Mouse (Mus musculus) heart, postnatal 36 days (tissue): ENCODE data around the gene Olfr374. TPM values are rescaled to one million over a fixed set of nuclear protein-coding genes. Genes with fewer than 3 reads are reported as not detected.
A peak's percentile ranks its signal among the peaks of the same experiment; 100 is the strongest.

Experiments
- DNase-seq, 2 experiments: peaks; one replicate each; pipeline ENCODE4 v3.0.0; 2021 to 2022
- intact Hi-C: fragments of 180-260 bp; cut with DNase I; formaldehyde crosslinking; loops from one replicate; pipeline ENCODE4 v1.15.1; 2025
- total RNA-seq, 2 experiments: library from RNA; stranded (reverse); gene quantifications; 2 replicates each; pipeline ENCODE4 v1.2.3; 2021

Olfr374 gene
- total RNA-seq, 2 experiments from 2014 or later: not detected

DNA sequence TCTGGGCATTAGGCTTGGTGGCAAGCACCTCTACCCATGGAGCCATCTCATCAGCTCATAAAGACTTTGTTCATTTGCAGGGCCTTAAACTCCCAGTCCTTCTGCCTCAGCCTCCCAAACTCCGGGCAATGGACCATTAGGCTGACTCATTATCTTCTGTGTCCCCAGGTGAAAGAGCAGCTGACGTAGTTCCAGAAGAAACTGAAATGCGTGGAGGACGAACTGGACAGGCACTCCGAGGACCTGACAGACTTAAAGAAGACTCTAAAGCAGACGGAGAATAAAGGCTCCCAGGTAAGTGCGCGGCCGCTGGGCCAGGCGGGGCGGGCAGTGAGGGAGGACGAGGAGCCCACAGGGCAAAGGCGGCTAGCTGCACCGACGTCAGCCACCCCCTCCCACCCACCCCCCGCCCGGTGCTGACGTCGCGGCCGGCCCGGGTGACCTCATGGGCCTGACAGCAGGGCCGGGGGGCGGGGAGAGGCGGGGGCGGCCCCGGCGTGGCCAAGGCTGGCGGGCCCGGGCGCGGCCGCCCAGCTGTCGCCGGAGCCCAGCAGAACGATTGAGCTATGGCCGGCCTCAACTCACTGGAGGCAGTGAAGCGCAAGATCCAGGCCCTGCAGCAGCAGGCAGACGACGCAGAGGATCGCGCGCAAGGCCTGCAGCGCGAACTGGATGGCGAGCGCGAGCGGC lies 28.1 kb downstream of the Olfr374 start, which contains the start of gene Tpm4:
Gene Tpm4, plus strand, starts transcription at position 220 of the 690 bp plus-strand sequence.
- DNase-seq: peak; percentile 77 to 79
- intact Hi-C loops: loop anchor here (10.0 kb wide), 1 partner anchor 210 kb away; no protein-coding TSS in a partner anchor

DNA sequence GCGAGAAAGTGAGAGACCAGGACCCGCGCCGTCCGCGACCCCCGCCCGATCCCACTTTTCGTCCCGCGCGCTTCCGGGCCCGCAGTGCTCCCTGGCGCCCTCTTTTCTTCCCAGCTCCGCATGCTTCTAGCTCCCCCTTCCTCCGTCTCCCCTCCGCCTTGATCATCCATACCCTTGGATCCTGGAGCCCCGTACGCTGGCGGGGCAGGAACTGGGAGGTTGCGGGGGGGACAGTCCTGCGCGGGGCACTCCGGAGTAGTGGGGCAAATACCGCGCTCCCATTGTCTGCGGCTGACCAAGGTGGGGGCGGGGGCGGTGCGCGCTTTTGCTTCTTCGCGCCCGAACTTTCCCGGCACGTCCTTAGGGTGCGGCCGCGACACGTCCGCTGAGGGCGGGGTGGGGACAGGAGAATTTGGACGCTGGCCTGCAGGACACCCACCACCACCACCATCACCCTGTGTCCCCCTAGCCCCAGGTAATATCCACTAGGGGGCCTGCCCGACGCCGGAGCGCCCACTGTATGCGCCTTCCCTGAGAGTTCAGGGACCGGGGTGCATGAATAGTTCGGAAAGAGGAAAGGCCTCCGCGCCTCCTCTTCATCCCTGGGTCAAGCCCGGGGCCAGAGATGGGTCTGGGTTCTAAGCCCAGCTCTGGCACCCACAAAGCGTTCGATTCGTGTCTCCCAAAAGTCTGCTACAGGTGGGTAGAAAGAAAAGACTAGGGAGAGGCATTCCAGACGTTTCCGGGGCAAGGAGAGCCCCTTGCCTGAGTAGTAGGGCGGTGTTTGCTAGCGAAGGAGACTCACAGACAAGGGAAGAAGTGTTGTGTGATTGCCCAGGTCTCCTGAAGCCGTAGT lies 28.8 kb downstream of the Olfr374 start:
- intact Hi-C loops: loop anchor here (2.0 to 10.0 kb wide), 2 partner anchors 23 to 211 kb away; no protein-coding TSS in a partner anchor
- DNase-seq: peak; percentile 58 to 63

DNA sequence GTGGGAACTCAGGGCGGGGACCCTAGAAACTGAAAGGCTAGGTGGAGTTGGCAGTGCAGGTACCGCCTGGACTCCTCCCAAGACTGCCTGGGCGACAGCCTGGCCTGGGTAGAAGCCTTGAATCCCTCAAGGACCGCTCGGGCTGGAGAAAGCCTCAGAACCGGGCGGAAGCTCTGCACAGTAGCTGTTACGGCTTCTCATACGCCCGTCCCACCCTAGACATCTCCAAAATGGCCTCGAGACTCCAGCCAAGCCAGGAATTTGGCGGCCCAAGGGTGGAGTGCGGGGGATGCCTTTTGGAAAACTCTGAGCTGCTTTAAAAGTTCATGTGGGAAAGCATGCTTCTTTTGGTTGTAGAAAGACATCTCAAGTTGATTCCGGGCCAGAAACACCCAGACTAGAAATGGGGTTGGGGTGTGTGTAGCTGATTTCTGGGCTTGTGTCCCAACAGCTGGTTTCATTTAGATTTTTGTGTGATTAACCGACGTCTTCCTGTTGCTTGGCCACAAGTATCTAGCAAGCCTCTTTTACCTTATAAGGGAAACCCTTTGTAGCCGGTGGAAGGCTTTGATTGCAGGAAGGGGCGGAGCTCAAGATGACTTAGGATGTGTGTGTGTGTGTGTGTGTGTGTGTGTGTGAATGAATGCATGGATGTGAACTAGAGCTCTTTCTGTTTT lies 29.6 kb downstream of the Olfr374 start:
- intact Hi-C loops: loop anchor here (2.0 to 10.0 kb wide), 2 partner anchors 22 to 212 kb away; no protein-coding TSS in a partner anchor

DNA sequence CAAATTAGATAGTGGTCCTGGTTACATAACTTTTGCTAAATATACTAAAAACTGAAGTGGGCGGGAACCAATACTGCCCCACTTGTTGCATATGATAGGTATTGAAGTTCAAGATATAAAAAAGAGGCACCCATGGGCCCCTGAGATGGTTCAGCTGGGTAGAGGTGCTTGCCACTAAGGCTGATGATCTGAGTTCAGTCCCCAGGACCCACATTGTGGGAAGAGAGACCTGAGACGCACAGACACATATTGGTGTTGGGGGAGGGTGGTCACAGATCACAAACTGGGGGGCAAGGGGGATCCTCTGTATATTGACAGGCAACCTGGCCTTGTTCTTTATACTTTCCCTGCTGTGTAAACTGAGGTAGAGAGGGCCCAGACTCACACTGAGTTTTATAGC lies 30.6 kb downstream of the Olfr374 start:
- intact Hi-C loops: loop anchor here (2.0 to 10.0 kb wide), 2 partner anchors 21 to 213 kb away; no protein-coding TSS in a partner anchor
- DNase-seq: no peak

More for the DNA sequence above, 29.6 kb downstream of the Olfr374 start:
- peak; percentile 69 to 74 for DNase-seq

DNA sequence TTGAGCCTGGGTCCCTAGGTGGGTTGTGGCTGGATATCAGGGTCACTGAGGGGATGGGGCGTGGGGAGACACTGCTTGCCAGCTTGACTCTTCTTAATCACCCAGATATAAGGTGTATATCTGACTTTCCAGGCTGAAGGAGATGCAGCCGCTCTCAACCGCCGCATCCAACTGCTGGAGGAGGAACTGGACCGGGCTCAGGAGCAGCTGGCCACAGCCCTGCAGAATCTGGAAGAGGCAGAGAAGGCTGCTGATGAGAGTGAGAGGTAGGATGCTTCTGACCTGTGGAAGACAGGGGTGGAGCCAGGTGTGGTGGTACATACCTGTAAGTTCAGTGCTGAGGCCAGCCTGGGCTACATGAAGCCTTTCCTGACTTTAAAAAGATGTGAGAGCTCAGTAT lies 31.6 kb downstream of the Olfr374 start:
- intact Hi-C loops: loop anchor here (10.0 kb wide), 1 partner anchor 214 kb away; no protein-coding TSS in a partner anchor
- DNase-seq: no peak

DNA sequence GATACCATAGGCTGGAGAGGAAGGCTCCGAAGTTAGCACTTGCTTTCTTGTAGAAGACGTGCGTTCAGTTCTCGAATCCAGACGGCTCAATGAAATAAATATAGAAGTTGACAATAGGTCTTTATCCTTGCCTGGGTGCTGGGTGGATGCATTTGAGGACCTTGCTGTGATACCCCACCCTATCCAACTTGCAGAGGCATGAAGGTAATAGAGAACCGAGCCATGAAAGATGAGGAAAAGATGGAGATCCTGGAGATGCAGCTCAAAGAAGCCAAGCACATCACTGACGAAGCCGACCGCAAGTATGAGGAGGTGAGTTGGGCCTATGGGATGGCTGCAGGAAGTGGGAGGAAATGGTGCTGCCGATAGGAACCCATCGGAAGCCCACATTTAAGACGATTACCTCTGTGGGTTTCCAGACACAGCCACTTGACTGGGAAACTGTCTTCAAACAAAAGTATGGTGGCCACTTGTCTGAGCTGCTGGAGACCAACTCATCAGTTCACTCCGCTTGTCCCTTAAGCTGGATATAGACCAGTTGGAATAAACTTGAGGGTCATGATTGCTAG lies 36.5 kb downstream of the Olfr374 start:
- intact Hi-C loops: no loop called here
- no peak for DNase-seq

DNA sequence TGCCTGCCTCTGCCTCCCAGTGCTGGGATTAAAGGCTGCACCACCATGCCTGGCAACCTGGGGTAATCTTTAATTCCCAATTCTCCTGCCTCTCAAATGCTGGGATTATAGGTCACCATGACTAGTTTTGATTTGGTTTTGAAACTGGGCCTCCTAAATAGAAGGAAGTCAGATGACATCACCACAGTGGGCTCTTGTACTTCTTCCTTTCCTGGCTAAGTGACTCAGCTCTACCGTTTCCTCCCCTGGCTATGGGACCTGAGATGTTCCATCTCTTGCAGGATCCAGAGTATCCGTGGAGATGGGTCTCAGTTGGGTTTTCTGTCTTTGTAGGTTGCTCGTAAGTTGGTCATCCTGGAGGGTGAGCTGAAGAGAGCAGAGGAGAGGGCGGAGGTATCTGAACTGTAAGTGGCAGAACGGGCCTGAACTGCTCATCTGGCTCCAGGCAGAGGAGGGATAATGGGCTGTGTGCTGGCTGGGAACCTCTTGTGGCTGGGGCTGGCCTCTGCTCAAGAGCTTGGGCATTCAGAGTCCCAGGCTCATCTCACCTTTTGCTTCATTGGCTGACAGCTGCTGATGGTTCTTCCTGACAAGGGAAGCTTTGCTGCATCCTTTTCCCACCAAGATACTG lies 37.6 kb downstream of the Olfr374 start:
- DNase-seq: no peak
- intact Hi-C loops: no loop called here

DNA sequence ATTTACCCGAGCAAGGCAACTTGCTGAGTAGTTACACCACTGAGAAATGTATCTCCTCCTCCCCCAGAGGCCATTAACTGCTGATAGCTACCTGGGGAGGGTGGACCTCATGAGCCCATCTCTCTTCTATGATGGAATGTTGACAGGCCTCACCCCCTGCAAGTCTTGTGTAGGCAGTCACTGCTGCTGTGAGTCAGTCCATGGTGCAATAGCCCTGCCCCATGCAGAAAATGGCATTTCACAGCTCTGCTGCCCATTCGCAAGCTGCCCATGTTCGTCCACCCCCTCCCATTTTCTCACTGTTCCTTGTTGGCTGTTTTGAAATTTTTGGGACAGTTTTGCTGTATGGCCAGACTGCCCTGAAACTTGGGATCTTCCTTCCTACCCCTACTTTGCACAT lies 38.7 kb downstream of the Olfr374 start:
- DNase-seq: no peak
- intact Hi-C loops: no loop called here

DNA sequence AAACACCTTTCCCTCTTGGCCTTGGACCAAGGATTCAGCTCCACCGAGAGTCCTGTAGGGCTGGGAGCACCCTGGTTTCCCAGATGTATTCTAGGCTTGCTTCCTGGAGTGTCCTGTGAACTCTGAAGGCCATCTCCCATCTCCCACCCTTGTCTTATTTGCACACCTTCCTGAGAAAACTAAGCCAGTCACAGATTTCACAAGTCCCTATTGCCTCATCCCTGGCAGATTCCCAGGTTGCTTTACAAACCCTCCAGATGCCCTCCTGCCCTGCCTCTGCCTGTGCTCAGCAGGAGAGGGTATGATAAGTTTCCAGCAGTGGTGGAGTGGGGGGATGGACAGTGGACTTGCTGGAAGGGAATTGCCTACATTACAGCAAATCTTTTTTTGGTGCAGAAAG lies 39.2 kb downstream of the Olfr374 start:
- intact Hi-C loops: no loop called here
- DNase-seq: no peak

DNA sequence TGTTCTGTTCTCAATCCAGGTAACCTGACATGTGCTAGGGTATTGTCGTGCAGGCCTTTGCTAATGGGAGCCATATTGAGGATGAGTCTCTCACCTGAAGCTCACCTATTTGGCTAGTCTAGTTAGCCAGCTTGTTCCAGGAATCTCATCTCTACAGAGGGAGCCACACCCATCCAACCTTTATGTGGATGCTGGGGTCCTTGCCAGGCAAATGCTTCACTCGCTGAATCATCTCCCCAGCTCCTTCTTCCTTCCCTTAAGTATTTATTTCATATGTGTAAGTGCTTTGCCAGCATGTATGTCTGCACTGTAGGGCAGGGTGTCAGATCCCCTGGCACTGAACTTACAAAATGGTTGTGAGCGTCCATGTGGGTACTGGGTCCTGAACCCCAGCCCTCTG lies 39.7 kb downstream of the Olfr374 start:
- intact Hi-C loops: no loop called here
- DNase-seq: no peak

DNA sequence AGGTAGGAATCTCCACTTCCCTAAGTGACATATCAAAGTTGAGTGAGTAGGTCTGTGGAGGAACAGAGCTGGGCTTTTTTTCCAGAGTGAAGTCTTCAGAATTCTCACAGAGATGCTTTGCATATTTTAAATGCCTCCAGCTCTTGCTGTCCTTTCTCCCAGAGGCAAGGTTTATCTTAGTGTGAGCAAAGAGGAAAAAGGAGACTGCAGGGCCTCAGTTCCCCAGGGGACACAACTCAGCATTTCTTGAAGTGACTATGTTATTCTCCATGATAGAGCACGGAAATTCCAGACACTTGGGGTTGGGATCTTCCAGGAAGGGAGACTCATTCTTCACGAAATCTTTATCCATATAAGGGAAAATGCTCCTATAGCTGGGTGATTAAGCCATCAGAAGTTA lies 40.4 kb downstream of the Olfr374 start:
- intact Hi-C loops: no loop called here
- no peak for DNase-seq

DNA sequence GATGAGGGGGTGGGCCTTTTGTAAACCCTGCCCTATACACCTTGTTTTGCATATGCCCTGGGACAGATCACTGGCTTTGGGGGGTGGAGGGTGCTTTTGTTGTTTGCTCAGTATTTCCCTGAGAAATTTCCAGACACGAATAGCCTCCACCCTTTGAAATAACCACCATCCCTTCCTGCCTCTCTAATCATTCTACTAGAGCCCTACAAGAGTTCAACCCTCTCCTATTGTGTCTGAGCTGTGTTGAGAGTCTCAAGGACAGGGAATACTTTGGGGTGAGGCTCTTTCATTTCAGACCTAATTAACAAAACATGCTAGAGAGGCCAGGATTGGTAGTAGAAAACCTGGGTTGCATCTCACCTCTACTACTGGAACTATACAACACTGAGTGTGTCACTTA lies 42.2 kb downstream of the Olfr374 start:
- no peak for DNase-seq
- intact Hi-C loops: no loop called here

DNA sequence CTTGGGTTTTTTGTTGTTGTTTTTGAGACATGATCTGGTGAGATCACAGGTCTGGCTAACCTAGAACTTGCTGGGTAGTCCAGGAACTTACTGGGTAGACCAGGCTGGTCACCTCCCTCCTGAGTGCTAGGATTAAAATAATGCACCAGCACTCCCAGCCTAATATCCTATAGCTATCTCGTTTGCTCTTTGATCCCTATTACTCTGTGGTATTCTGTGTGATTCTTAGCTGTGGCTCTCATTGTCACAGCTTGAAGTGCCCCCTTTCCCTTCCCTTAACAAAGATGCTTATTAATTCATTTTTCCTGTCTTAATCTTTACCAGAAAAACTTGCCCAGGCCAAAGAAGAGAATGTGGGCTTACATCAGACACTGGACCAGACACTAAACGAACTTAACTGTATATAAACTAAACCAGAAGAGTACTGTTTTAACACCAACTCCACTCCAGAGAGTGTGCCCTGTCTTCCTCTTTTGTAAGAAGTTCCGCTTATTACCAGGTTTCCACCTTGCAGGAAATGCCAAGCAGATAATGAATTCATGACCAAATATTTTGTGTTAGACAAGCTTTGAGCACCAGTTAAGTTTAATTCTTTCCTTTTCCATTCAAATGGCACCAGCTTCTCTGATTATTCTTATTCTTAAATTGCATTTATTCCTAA lies 44.7 kb downstream of the Olfr374 start:
- no peak for DNase-seq
- intact Hi-C loops: no loop called here

DNA sequence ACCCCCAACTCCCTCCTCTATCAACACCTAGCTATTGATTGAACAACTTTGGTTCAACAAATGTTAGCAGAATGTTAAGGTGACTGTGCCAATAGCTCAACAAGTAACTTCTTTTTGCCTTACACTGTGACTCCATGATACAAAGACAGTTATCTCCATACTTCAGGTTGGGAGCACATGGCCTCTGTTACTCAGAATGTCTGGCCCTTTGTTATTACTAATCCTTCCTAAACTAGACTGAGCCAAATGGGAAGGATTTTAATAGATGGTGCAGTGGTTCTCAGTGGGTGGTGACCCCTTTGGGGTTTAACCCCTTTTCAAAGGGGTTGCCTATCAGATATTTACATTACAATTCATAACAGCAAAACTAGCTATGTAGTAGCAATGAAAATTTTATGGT lies 46.5 kb downstream of the Olfr374 start:
- no peak for DNase-seq
- intact Hi-C loops: no loop called here

DNA sequence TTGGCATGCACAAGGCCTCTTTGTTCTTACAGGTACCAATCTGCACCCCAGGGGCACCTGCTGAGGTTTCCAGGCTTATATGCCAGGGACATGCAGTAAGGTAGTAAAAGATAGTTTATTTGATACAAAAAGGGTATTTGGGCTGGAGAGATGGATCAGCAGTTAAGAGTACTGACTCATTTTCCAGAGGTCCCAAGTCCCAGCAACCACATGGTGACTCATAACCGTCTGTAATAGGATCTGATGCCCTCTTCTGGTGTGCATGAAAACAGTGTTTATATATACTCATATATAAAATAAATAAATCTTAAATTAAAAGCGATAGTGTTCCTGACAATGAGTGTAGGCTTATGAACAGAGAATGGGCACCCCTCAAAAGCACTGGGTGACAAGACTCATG lies 51.3 kb downstream of the Olfr374 start:
- no peak for DNase-seq
- intact Hi-C loops: loop anchor here (2.0 kb wide), 1 partner anchor 21 kb away; no protein-coding TSS in a partner anchor

DNA sequence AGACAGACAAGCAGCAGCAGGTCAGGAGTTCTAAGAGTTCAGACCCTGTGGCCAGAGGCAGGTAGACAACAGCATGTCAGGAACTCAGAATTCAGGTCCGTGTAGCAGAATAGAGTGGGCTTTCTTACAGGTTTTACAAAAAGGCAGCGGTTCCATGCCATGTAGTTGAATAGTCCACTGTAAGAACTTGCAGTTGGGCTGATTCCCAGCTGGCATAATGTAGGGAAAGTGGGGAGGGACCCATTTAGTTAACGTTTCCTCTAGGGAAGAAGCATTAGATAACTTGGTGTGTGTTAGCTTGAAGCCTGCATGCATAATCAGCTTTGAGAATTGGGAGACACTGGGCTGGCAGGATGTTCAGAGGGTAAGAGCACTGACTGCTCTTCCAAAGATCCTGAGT lies 51.9 kb downstream of the Olfr374 start:
- intact Hi-C loops: loop anchor here (2.0 kb wide), 1 partner anchor 22 kb away; no protein-coding TSS in a partner anchor

DNA sequence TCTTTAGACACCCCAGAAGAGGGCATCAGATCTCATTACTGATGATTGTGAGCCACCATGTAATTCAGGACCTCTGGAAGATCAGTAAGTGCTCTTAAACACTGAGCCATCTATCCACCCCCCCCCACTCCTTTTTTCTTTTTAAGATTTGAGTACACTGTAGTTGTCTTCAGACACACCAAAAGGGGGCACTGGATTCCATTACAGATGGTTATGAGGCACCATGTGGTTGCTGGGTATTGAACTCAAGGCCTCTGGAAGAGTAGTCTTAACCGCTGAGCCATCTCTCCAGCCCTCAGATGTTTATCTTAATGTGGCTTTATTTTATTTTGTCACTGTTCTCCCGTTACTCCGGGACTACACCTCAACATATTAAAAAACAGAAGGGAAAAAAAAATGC lies 53.2 kb downstream of the Olfr374 start:
- intact Hi-C loops: loop anchor here (5.0 kb wide), 1 partner anchor 253 kb away; the partner anchor contains the start of genes Zfp617 and Zfp882
- no peak for DNase-seq

More for the DNA sequence above, 51.9 kb downstream of the Olfr374 start:
- DNase-seq: no peak

DNA sequence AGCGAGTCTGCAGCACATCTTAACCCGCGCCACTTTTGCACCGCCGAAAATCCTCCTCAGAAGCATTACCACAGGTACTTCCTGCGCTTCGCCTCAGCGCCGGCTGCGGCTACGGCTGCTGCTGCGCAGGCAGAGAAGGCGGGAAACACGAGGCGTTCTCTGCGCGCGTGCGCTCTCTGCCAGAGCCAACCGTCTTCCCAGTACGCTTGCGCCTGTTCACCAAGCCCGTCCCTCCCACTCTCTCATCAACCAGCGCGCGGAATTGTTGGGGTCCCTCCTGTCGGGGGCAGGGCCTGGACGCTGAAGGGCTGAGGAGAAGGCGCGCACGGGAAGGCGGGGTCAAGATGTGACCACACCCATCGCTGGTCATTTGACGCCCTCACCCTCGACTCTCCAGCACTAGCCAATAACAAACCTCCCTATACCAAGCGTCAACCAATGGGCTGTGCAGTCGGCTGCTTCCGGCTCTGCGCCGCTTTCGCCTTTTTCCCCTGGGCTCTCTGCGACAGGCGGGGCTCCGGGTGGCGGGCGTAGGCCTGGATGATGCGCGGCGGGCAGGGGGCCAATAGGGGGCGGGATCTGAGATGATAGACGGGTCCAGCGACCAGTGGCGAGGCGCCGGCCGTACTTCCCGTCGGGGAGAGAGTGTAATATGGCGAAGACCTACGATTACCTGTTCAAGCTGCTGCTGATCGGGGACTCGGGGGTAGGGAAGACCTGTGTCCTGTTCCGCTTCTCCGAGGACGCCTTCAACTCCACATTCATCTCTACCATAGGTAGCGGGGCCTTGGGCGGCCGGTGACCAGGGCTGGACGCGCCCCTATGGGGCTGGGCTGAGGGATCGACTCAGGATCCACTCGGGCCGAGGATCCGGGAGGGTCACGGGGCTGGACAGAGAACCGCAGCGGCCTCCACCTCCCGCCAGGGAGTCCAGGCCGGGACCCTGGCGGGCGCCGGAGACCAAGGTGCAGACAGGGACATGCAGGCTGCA lies 54.2 kb downstream of the Olfr374 start, which contains the start of gene Rab8a:
Gene Rab8a, plus strand, starts transcription at position 494 of the 991 bp plus-strand sequence.
- DNase-seq: peak; percentile 100
- intact Hi-C loops: loop anchor here (5.0 kb wide), 1 partner anchor 254 kb away; the partner anchor contains the start of genes Zfp617 and Zfp882
